In the genomic region with DNA sequence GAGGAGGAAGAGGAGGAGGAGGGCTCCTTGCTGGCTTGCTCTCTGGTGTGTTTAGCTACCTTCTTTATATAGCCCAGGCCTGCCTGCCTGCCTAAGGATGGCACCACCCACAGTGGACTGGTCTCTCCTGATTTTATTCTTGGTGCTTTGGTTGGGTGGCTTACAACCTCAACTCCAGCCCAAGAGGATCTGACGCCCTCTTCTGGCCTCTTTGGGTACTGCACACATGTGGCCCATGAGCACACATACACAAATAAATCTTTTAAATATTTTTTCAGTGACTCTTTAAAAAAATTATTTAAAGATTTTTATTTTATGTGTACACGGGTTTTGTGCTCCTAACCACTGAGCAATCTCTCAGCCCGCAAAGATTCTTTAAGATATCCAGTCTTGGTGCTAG, we compare ENCODE assay signal across 16 mouse cellular contexts. TPM values are rescaled to one million over a fixed set of nuclear protein-coding genes. Genes with fewer than 3 reads are reported as not detected.
DNase-seq lines count a peak whose midpoint lies in the region; ATAC-seq and TF ChIP-seq lines count a peak whose summit lies in the region.
"Had no signal": no experiment of that assay in that cellular context is flagged by ENCODE, and none has a peak within 500 bp of the region (broad histone marks: within the 10 kb centered on the region; RNA-seq: fewer than 3 reads in every experiment).

No protein-coding gene starts in this region.

- H3K4me1 ChIP-seq in hindbrain, postnatal 0 days (ENCODE audit: insufficient read depth, low read length) = no peaks in the 10 kb centered on the region
- peaks cover 6% of the 10 kb centered on the region for H3K4me1 ChIP-seq in hindbrain, embryonic 13.5 days (replicated peaks)
- no peaks in the 10 kb centered on the region for H3K4me1 ChIP-seq in lung, postnatal 0 days (ENCODE audit: insufficient read depth, low read depth, low read length)
- peaks cover 16% of the 10 kb centered on the region for H3K4me1 ChIP-seq in testis, adult 2 months (ENCODE audit: control insufficient read depth, insufficient read depth, low read length)
- no peaks in the 10 kb centered on the region for H3K4me1 ChIP-seq in midbrain, embryonic 15.5 days
- H3K4me1 ChIP-seq: hindbrain, embryonic 15.5 days had no signal

- no peaks in the 10 kb centered on the region for H3K27me3 ChIP-seq in hindbrain, postnatal 0 days (ENCODE audit: insufficient read depth, low read length)
- 0 out of 2 replicates have a peak, but pooled peaks cover 5% of the 10 kb centered on the region for H3K27me3 ChIP-seq in hindbrain, embryonic 13.5 days
- no peaks in the 10 kb centered on the region for H3K27me3 ChIP-seq in lung, postnatal 0 days (replicated peaks; ENCODE audit: insufficient read depth, low read length)
- H3K27me3 ChIP-seq in testis, adult 2 months (ENCODE audit: control insufficient read depth, insufficient read depth, low read length) = no peaks in the 10 kb centered on the region
- no peaks in the 10 kb centered on the region for H3K27me3 ChIP-seq in midbrain, embryonic 15.5 days (replicated peaks)
- H3K27me3 ChIP-seq: hindbrain, embryonic 15.5 days; kidney, embryonic 15.5 days had no signal

- H3K4me2 ChIP-seq in hindbrain, postnatal 0 days (ENCODE audit: low read depth, low read length) = no peak overlapping the region
- no peak overlapping the region for H3K4me2 ChIP-seq in hindbrain, embryonic 13.5 days
- no peak overlapping the region for H3K4me2 ChIP-seq in lung, postnatal 0 days (replicated peaks; ENCODE audit: low read depth, low read length)
- H3K4me2 ChIP-seq in midbrain, embryonic 15.5 days = no peak overlapping the region
- H3K4me2 ChIP-seq: hindbrain, embryonic 15.5 days; kidney, embryonic 15.5 days had no signal

- H3K9me3 ChIP-seq in hindbrain, postnatal 0 days (ENCODE audit: low read length) = no peaks in the 10 kb centered on the region
- H3K9me3 ChIP-seq in hindbrain, embryonic 13.5 days = no peaks in the 10 kb centered on the region
- H3K9me3 ChIP-seq in lung, postnatal 0 days (ENCODE audit: low read length) = no peaks in the 10 kb centered on the region
- H3K9me3 ChIP-seq in midbrain, embryonic 15.5 days = no peaks in the 10 kb centered on the region
- H3K9me3 ChIP-seq: hindbrain, embryonic 15.5 days; kidney, embryonic 15.5 days had no signal

- H3K27ac ChIP-seq in hindbrain, postnatal 0 days = no peak overlapping the region
- H3K27ac ChIP-seq in hindbrain, embryonic 13.5 days = no peak overlapping the region
- no peak overlapping the region for H3K27ac ChIP-seq in lung, postnatal 0 days (ENCODE audit: low read length)
- no peak overlapping the region for H3K27ac ChIP-seq in testis, adult 2 months (ENCODE audit: control insufficient read depth, insufficient read depth, low read depth, low read length)
- H3K27ac ChIP-seq in midbrain, embryonic 15.5 days = no peak overlapping the region
- H3K27ac ChIP-seq: hindbrain, embryonic 15.5 days; kidney, embryonic 15.5 days; midbrain, embryonic 10.5 days had no signal

- no peak for TF ChIP-seq EP300 in lung, postnatal 0 days (IDR thresholded peaks at IDR 0.05)

- no peak overlapping the region for H3K9ac ChIP-seq in hindbrain, postnatal 0 days (replicated peaks; ENCODE audit: low read length)
- H3K9ac ChIP-seq in hindbrain, embryonic 13.5 days = no peak overlapping the region
- H3K9ac ChIP-seq in lung, postnatal 0 days (replicated peaks; ENCODE audit: low read depth) = no peak overlapping the region
- H3K9ac ChIP-seq in midbrain, embryonic 15.5 days = no peak overlapping the region
- H3K9ac ChIP-seq: hindbrain, embryonic 15.5 days; kidney, embryonic 15.5 days had no signal

- DNase-seq in hindbrain, postnatal 0 days (ENCODE audit: low spot score) = no peak
- no peak for DNase-seq in lung, postnatal 0 days (ENCODE audit: low spot score)
- no peak for DNase-seq in lung, postnatal 25 days (ENCODE audit: low spot score)
- peak; percentile 69 for DNase-seq in ZHBTc4 (ENCODE audit: low read depth, low spot score)
- no peak for DNase-seq in layer of hippocampus, adult 8-10 months (ENCODE audit: low spot score in 2 of 2)
- DNase-seq: cerebellum, adult 11-12 months; heart, postnatal 10 days; right cerebral cortex, postnatal 14 days; thymus, postnatal 14 days had no signal

- 62% methylated on average over 3 of the region's 3 CpGs for WGBS in hindbrain, postnatal 0 days
- WGBS in hindbrain, embryonic 13.5 days = 57% methylated on average over 3 of the region's 3 CpGs
- WGBS in lung, postnatal 0 days = 51% methylated on average over 3 of the region's 3 CpGs
- WGBS in midbrain, embryonic 15.5 days = 56% methylated on average over 3 of the region's 3 CpGs

- no peak for ATAC-seq in hindbrain, postnatal 0 days
- no peak for ATAC-seq in hindbrain, embryonic 13.5 days (ENCODE audit: low FRiP score)
- no peak for ATAC-seq in lung, postnatal 0 days
- no peak for ATAC-seq in midbrain, embryonic 15.5 days (replicated peaks)

- no peak for TF ChIP-seq POLR2A in testis, adult 2 months (IDR thresholded peaks at IDR 0.05; ENCODE audit: control insufficient read depth, low read depth, low read length)

- TF ChIP-seq CTCF in hindbrain, postnatal 0 days (IDR thresholded peaks at IDR 0.05; ENCODE audit: low read depth) = peak; percentile 42; the same call in 1 of the 2 replicates
- peak; percentile 28 for TF ChIP-seq CTCF in lung, postnatal 0 days (IDR thresholded peaks at IDR 0.05)
- peak; percentile 72; the same call in 1 of the 2 replicates for TF ChIP-seq CTCF in testis, adult 2 months (IDR thresholded peaks at IDR 0.05; ENCODE audit: control insufficient read depth, insufficient read depth, insufficient replicate concordance, low read depth, low read length)

- H3K36me3 ChIP-seq in hindbrain, postnatal 0 days (ENCODE audit: insufficient read depth, low read length) = no peaks in the 10 kb centered on the region
- no peaks in the 10 kb centered on the region for H3K36me3 ChIP-seq in hindbrain, embryonic 13.5 days
- H3K36me3 ChIP-seq in lung, postnatal 0 days (ENCODE audit: insufficient read depth, low read length) = no peaks in the 10 kb centered on the region
- no peaks in the 10 kb centered on the region for H3K36me3 ChIP-seq in testis, adult 2 months (ENCODE audit: control insufficient read depth, insufficient read depth, low read length)
- no peaks in the 10 kb centered on the region for H3K36me3 ChIP-seq in midbrain, embryonic 15.5 days (replicated peaks)
- H3K36me3 ChIP-seq: hindbrain, embryonic 15.5 days; kidney, embryonic 15.5 days; midbrain, embryonic 10.5 days had no signal

- no peak overlapping the region for H3K4me3 ChIP-seq in hindbrain, postnatal 0 days (ENCODE audit: low read length)
- H3K4me3 ChIP-seq in hindbrain, embryonic 13.5 days = no peak overlapping the region
- no peak overlapping the region for H3K4me3 ChIP-seq in lung, postnatal 0 days (ENCODE audit: low read depth, low read length)
- no peak overlapping the region for H3K4me3 ChIP-seq in testis, adult 2 months (ENCODE audit: control insufficient read depth, low read depth, low read length)
- no peak overlapping the region for H3K4me3 ChIP-seq in midbrain, embryonic 15.5 days
- H3K4me3 ChIP-seq: hindbrain, embryonic 15.5 days; kidney, embryonic 15.5 days; midbrain, embryonic 10.5 days had no signal

RNA-seq across cellular contexts. Expression of gene Myl2, which starts 25.0 kb away (rescaled TPM):
- not detected in 2 replicates for total RNA-seq in hindbrain, postnatal 0 days (2014; rRNA removed)
- 2.4 and 3.0 TPM in 2 replicates for polyA plus RNA-seq in hindbrain, postnatal 0 days (2015; fragmentation: Nextera tagmentation; extraction: Ambion mirVana)
- 3.7 and 7.3 TPM in 2 replicates for polyA plus RNA-seq in hindbrain, embryonic 13.5 days (2015; fragmentation: Nextera tagmentation; extraction: Ambion mirVana)
- polyA plus RNA-seq in lung, postnatal 0 days (2015; fragmentation: Nextera tagmentation; extraction: Ambion mirVana) = 2.8 and 3.5 TPM in 2 replicates
- polyA plus RNA-seq in testis, adult 2 months (2012; rRNA removed) = 1.4 and 1.5 TPM in 2 replicates
- 1 to 10 TPM in 3 of 4 experiments, under 1 TPM in 1; 0.80 to 4.7 (median 2.9) TPM for total RNA-seq in layer of hippocampus, adult 8-10 months (2022)
- 0.71 and 6.6 TPM in 2 replicates for polyA plus RNA-seq in midbrain, embryonic 15.5 days (2015; fragmentation: Nextera tagmentation; extraction: Ambion mirVana)
- total RNA-seq: layer of hippocampus, postnatal 10 days had no signal

RNA-seq across cellular contexts. Expression of gene Cux2, which starts 25.8 kb away (rescaled TPM):
- 35.4 and 46.6 TPM in 2 replicates for total RNA-seq in hindbrain, postnatal 0 days (2014; rRNA removed)
- polyA plus RNA-seq in hindbrain, postnatal 0 days (2015; fragmentation: Nextera tagmentation; extraction: Ambion mirVana) = 15.2 and 16.6 TPM in 2 replicates
- polyA plus RNA-seq in hindbrain, embryonic 13.5 days (2015; fragmentation: Nextera tagmentation; extraction: Ambion mirVana) = 28.1 and 29.1 TPM in 2 replicates
- polyA plus RNA-seq in lung, postnatal 0 days (2015; fragmentation: Nextera tagmentation; extraction: Ambion mirVana) = 0.47 and 0.75 TPM in 2 replicates
- 7.5 and 9.1 TPM in 2 replicates for polyA plus RNA-seq in testis, adult 2 months (2012; rRNA removed)
- 10 to 100 TPM; 41.0 to 48.6 (median 45.2) TPM for total RNA-seq in layer of hippocampus, adult 8-10 months (2022)
- polyA plus RNA-seq in midbrain, embryonic 15.5 days (2015; fragmentation: Nextera tagmentation; extraction: Ambion mirVana) = 24.7 and 27.3 TPM in 2 replicates
